Comparison of ENCODE assay signal across 8 mouse cellular contexts in genomic region chr3:96243921-96244572, GRCm38 (mm10). TPM values are rescaled to one million over a fixed set of nuclear protein-coding genes. Genes with fewer than 3 reads are reported as not detected.
DNase-seq lines count a peak whose midpoint lies in the region; ATAC-seq and TF ChIP-seq lines count a peak whose summit lies in the region.

No protein-coding gene starts in this region.

- no peaks in the 10 kb centered on the region for H3K27me3 ChIP-seq in neural tube, embryonic 11.5 days (ENCODE audit: control insufficient read depth, insufficient read depth, low read length)
- no peaks in the 10 kb centered on the region for H3K27me3 ChIP-seq in forebrain, embryonic 12.5 days
- H3K27me3 ChIP-seq in kidney, embryonic 14.5 days (ENCODE audit: control insufficient read depth, insufficient read depth, low read length), result no peaks in the 10 kb centered on the region
- H3K27me3 ChIP-seq in myocyte (ENCODE audit: control insufficient read depth, insufficient read depth, insufficient read length), result no peaks in the 10 kb centered on the region

- H3K9ac ChIP-seq in neural tube, embryonic 11.5 days (ENCODE audit: low read length), result peak overlapping the region; percentile 7; the same call in 1 of the 2 replicates
- peak overlapping the region; percentile 78 for H3K9ac ChIP-seq in forebrain, embryonic 12.5 days
- peak overlapping the region; percentile 79; the same call in 1 of the 2 replicates for H3K9ac ChIP-seq in kidney, embryonic 14.5 days (ENCODE audit: low read depth, low read length)

- H3K4me2 ChIP-seq in neural tube, embryonic 11.5 days (ENCODE audit: low read depth), result peak overlapping the region; percentile 56; the same call in 1 of the 2 replicates
- peak overlapping the region; percentile 56 for H3K4me2 ChIP-seq in forebrain, embryonic 12.5 days
- peak overlapping the region; percentile 42 for H3K4me2 ChIP-seq in kidney, embryonic 14.5 days (replicated peaks; ENCODE audit: low read depth, low read length)
- peak overlapping the region; percentile 69 for H3K4me2 ChIP-seq in myocyte (ENCODE audit: low read depth)

- no peak for DNase-seq in neural tube, embryonic 11.5 days (ENCODE audit: low spot score)
- no peak for DNase-seq in neural tube, embryonic 10.5 days (ENCODE audit: extremely low spot score, low spot score)
- no peak for DNase-seq in cerebellum, postnatal 10 days
- no peak for DNase-seq in frontal cortex, postnatal 10 days (ENCODE audit: low spot score in 2 of 2)
- no peak for DNase-seq in retina, embryonic 14.5 days (ENCODE audit: low spot score)

- no peak overlapping the region for H3K4me3 ChIP-seq in neural tube, embryonic 11.5 days (ENCODE audit: low read depth, low read length)
- peak overlapping the region; percentile 48; the same call in 1 of the 2 replicates for H3K4me3 ChIP-seq in forebrain, embryonic 12.5 days (replicated peaks)
- peak overlapping the region; percentile 43; the same call in 1 of the 2 replicates for H3K4me3 ChIP-seq in kidney, embryonic 14.5 days (ENCODE audit: low read length)
- H3K4me3 ChIP-seq in myocyte, result peak overlapping the region; percentile 35

- ATAC-seq in neural tube, embryonic 11.5 days (ENCODE audit: insufficient read depth, low FRiP score, low TSS enrichment), result no peak
- ATAC-seq in forebrain, embryonic 12.5 days (ENCODE audit: low FRiP score), result no peak
- no peak for ATAC-seq in kidney, embryonic 14.5 days (ENCODE audit: low FRiP score, low TSS enrichment)

- no peaks in the 10 kb centered on the region for H3K9me3 ChIP-seq in neural tube, embryonic 11.5 days (ENCODE audit: control insufficient read depth, low read length)
- no peaks in the 10 kb centered on the region for H3K9me3 ChIP-seq in forebrain, embryonic 12.5 days
- H3K9me3 ChIP-seq in kidney, embryonic 14.5 days (ENCODE audit: control insufficient read depth, low read length), result no peaks in the 10 kb centered on the region

- no peak overlapping the region for H3ac ChIP-seq in myocyte (ENCODE audit: control insufficient read depth, insufficient read length)

- no peaks in the 10 kb centered on the region for H3K36me3 ChIP-seq in neural tube, embryonic 11.5 days (ENCODE audit: control insufficient read depth, insufficient read depth, low read length)
- H3K36me3 ChIP-seq in forebrain, embryonic 12.5 days (replicated peaks), result no peaks in the 10 kb centered on the region
- no peaks in the 10 kb centered on the region for H3K36me3 ChIP-seq in kidney, embryonic 14.5 days (ENCODE audit: control insufficient read depth, insufficient read depth, low read length)
- no peaks in the 10 kb centered on the region for H3K36me3 ChIP-seq in myocyte (ENCODE audit: control insufficient read depth, insufficient read depth)

- H3K27ac ChIP-seq in neural tube, embryonic 11.5 days (ENCODE audit: low read depth, low read length), result peak overlapping the region; percentile 86; the same call in 1 of the 2 replicates
- peak overlapping the region; percentile 98 for H3K27ac ChIP-seq in forebrain, embryonic 12.5 days
- peak overlapping the region; percentile 99 for H3K27ac ChIP-seq in kidney, embryonic 14.5 days (ENCODE audit: low read depth, low read length)

- WGBS in neural tube, embryonic 11.5 days, result 83% methylated on average over 7 of the region's 7 CpGs
- 86% methylated on average over 7 of the region's 7 CpGs for WGBS in forebrain, embryonic 12.5 days
- WGBS in kidney, embryonic 14.5 days, result 81% methylated on average over 7 of the region's 7 CpGs

- no peak for TF ChIP-seq POLR2A in myocyte (IDR thresholded peaks at IDR 0.05; ENCODE audit: insufficient read length, low read depth)

- peaks cover 7% of the 10 kb centered on the region; the same call in 1 of the 2 replicates for H3K4me1 ChIP-seq in neural tube, embryonic 11.5 days (ENCODE audit: control insufficient read depth, insufficient read depth, low read length)
- H3K4me1 ChIP-seq in forebrain, embryonic 12.5 days, result peaks cover 31% of the 10 kb centered on the region
- peaks cover 24% of the 10 kb centered on the region for H3K4me1 ChIP-seq in kidney, embryonic 14.5 days (ENCODE audit: control insufficient read depth, insufficient read depth, low read length)

- H3K79me2 ChIP-seq in myocyte (ENCODE audit: control insufficient read depth, insufficient read depth), result peaks cover 5% of the 10 kb centered on the region

TF ChIP-seq in myocyte, 11 proteins besides CTCF, POLR2A, EP300 and RAD21:
- no peak for TF ChIP-seq E2F4 (IDR thresholded peaks at IDR 0.05; ENCODE audit: insufficient read depth)
- no peak for TF ChIP-seq SRF (IDR thresholded peaks at IDR 0.05; ENCODE audit: control insufficient read depth, insufficient read length, low read depth)

RNA-seq across cellular contexts. Expression of gene Hist2h2aa1, which starts 1.2 kb away (rescaled TPM):
- polyA plus RNA-seq in neural tube, embryonic 11.5 days (2014; fragmentation: Nextera tagmentation; extraction: Ambion mirVana), result 11.4 and 24.5 TPM in 2 replicates
- polyA plus RNA-seq in forebrain, embryonic 12.5 days (2016; fragmentation: Nextera tagmentation; extraction: Ambion mirVana), result 18.5 and 21.0 TPM in 2 replicates
- 18.3 and 20.3 TPM in 2 replicates for polyA plus RNA-seq in kidney, embryonic 14.5 days (2014; fragmentation: Nextera tagmentation; extraction: Ambion mirVana)
- polyA plus RNA-seq in myocyte (2012; fragmentation: generic; extraction: Trizol), result not detected

RNA-seq across cellular contexts. Expression of gene Hist2h3c1, which starts 2.4 kb away (rescaled TPM):
- 0.42 TPM in 1 of 2 replicates, not detected in the other for polyA plus RNA-seq in neural tube, embryonic 11.5 days (2014; fragmentation: Nextera tagmentation; extraction: Ambion mirVana)
- polyA plus RNA-seq in forebrain, embryonic 12.5 days (2016; fragmentation: Nextera tagmentation; extraction: Ambion mirVana), result not detected in 2 replicates
- polyA plus RNA-seq in kidney, embryonic 14.5 days (2014; fragmentation: Nextera tagmentation; extraction: Ambion mirVana), result 0.91 and 2.4 TPM in 2 replicates
- not detected for polyA plus RNA-seq in myocyte (2012; fragmentation: generic; extraction: Trizol)

RNA-seq across cellular contexts. Expression of gene Hist2h2aa2, which starts 4.0 kb away (rescaled TPM):
- polyA plus RNA-seq in neural tube, embryonic 11.5 days (2014; fragmentation: Nextera tagmentation; extraction: Ambion mirVana), result 24.5 and 46.0 TPM in 2 replicates
- 79.4 and 86.1 TPM in 2 replicates for polyA plus RNA-seq in forebrain, embryonic 12.5 days (2016; fragmentation: Nextera tagmentation; extraction: Ambion mirVana)
- 33.3 and 69.4 TPM in 2 replicates for polyA plus RNA-seq in kidney, embryonic 14.5 days (2014; fragmentation: Nextera tagmentation; extraction: Ambion mirVana)
- polyA plus RNA-seq in myocyte (2012; fragmentation: generic; extraction: Trizol), result 103 TPM

RNA-seq across cellular contexts. Expression of gene Hist2h3c2, which starts 5.1 kb away (rescaled TPM):
- polyA plus RNA-seq in neural tube, embryonic 11.5 days (2014; fragmentation: Nextera tagmentation; extraction: Ambion mirVana), result 5.8 and 6.7 TPM in 2 replicates
- polyA plus RNA-seq in forebrain, embryonic 12.5 days (2016; fragmentation: Nextera tagmentation; extraction: Ambion mirVana), result 11.6 and 17.3 TPM in 2 replicates
- polyA plus RNA-seq in kidney, embryonic 14.5 days (2014; fragmentation: Nextera tagmentation; extraction: Ambion mirVana), result 5.4 and 6.9 TPM in 2 replicates
- 22.7 TPM for polyA plus RNA-seq in myocyte (2012; fragmentation: generic; extraction: Trizol)

RNA-seq across cellular contexts. Expression of gene Hist2h4, which starts 19.1 kb away (rescaled TPM):
- 5.8 and 5.9 TPM in 2 replicates for polyA plus RNA-seq in neural tube, embryonic 11.5 days (2014; fragmentation: Nextera tagmentation; extraction: Ambion mirVana)
- 16.1 and 19.5 TPM in 2 replicates for polyA plus RNA-seq in forebrain, embryonic 12.5 days (2016; fragmentation: Nextera tagmentation; extraction: Ambion mirVana)
- polyA plus RNA-seq in kidney, embryonic 14.5 days (2014; fragmentation: Nextera tagmentation; extraction: Ambion mirVana), result 8.9 and 10.8 TPM in 2 replicates
- 1.1 TPM for polyA plus RNA-seq in myocyte (2012; fragmentation: generic; extraction: Trizol)

Comparison
In these comparisons a context has a peak if more than half of its experiments do, and no peak if none do; other contexts are left out.
1. H3K9ac ChIP-seq: peak in every context shown above with its lines; median percentile 79 in kidney, embryonic 14.5 days; 78 in forebrain, embryonic 12.5 days; 7 in neural tube, embryonic 11.5 days.
2. RNA of gene Hist2h2aa1, which starts 1.2 kb away (polyA plus RNA-seq): 11.4 to 24.5 TPM in neural tube, embryonic 11.5 days, 18.5 to 21.0 TPM in forebrain, embryonic 12.5 days and 18.3 to 20.3 TPM in kidney, embryonic 14.5 days; not detected in myocyte (single experiment); every median in the first group is over 10 times any median in the second.
3. Peak in every context shown above with its lines, with median percentiles within 50 percentile points of each other: H3K27ac ChIP-seq and H3K4me2 ChIP-seq.